Mouse (Mus musculus): Measurements from ENCODE around the gene Misp.

DNA sequence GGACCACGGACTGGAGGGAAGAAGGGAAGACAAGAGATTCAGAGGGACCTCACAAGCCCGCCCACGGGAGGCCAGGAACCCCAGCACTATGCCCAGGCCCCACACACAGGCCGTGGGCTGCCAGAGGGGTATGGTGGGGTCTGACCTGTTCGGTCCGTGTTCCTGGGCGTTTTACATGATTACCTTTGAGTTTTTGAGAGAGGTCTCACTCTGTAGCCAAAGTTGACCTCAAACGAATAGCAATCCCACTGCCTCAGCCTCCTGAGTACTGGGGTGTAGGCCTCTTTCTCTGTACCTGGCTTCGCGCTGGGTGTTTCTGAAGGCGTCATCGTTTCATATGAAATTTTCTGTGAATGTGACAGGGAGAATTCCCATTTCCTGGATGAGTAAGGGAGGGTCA is 942 bp downstream of the Misp start:
- no peak for TF ChIP-seq CTCF (IDR thresholded peaks at IDR 0.05; ENCODE audit: insufficient read depth, low read length)
- TF ChIP-seq POLR2A (IDR thresholded peaks at IDR 0.05; ENCODE audit: borderline replicate concordance, extremely low read depth, low read depth, low read length), result no peak
